Mouse (Mus musculus) adrenal gland (tissue): ENCODE measurements around the gene Actr1a.

ENCODE experiments used
- intact Hi-C: fragments of 180-260 bp; cut with DNase I; formaldehyde crosslinking; loops from one replicate; pipeline ENCODE4 v1.15.1; 2025

Gene Actr1a

DNA sequence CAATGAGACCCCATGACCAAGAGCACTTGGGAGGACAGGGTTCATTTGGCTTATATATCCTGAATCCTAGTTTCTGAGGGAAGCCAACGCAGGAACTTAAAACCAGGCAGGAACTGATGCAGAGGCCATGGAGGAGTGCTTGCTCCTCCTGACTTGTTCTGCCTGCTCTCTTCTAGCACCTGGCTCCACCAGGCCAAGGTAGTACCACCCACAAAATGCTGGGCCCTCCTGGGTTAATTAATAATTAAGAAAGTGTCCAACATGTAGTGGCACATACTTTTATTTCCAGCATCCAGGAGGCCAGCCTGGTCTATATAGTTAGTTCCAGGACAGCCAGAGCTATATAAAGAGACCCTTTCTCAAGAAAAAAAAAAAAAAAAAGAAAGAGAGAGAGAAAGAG lies 8.5 kb upstream of the Actr1a start:
- intact Hi-C loops = loop anchor here (10.0 kb wide), 1 partner anchor 131 kb away; no protein-coding TSS in a partner anchor

DNA sequence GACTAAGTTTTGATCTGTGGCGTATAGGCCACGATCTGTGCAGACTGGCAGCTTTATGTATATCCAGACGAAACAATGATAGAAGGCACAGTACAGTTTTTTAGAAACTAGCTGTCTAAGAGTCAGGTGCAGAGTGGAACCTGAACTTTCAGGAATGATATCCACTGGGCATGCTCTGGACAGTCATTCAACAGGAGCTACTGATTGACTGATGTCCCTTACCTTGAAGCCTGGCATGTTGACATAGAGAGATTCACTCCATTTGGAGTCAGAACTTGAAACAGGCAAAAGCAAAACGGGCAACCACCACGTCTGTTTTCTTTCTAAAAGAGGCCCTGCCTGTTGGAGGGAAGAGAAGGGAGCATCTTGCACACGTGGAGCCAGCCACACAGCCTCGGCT lies 5.0 kb upstream of the Actr1a start:
- intact Hi-C loops = loop anchor here (10.0 kb wide), 1 partner anchor 134 kb away; no protein-coding TSS in a partner anchor

DNA sequence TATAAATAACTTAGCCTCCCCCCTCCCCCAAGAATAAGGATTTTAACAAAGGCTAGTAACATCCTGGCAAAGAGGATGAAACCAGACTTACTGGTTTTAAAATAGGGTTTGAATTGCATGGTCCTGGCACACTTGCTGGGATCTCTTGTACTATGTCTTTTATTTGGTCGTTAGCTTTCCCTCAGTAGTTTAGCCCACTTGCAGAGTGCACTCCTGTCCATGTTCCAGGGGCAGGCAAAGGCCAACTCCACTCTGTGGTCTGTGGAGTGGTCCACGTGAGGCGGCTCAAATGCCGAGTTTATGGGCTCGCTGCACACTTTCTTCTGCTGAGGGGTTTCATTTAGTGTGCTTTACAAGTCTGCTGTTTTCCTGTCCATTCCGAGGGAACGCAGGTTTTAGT lies 4.3 kb upstream of the Actr1a start:
- intact Hi-C loops = loop anchor here (10.0 kb wide), 1 partner anchor 135 kb away; no protein-coding TSS in a partner anchor

DNA sequence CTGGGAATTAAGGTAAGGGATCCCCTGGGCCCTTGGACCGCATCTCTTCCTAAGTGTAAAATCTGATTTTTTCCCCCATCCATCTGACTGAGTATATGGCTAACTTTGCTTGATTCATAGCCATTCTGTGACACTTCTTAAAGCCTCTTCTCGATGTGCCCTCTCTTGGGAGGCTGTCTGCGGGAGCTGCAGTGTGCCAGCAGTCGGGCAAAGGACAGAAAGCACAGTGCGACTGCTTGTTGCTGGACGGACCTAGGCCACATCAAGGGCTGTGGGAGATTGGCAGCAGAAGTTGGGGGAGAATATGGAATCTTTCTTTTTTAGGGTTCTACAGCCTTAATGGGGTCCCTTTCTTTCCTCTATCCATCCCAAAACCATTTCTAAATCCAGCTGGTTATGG lies 3.8 kb upstream of the Actr1a start:
- intact Hi-C loops = no loop called here

DNA sequence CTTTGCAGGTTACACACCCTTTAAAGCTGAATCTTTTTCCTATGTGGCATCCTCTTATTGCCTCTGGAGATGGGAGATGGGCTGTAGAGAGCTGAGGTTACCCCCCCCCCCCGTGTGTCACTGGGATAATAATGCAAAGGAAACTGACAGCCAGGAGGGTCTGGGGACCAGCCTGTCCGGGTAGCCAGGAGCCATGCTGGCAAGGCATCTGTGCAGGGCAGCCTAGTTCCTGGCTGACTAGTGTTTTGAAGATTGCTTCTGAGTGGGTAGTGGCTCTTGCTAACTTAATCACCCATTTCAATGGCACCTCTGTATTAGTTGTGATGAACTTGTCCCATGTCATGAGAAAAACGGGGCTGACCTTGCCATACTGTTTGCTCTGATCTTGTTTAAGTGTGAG lies 2.9 kb upstream of the Actr1a start:
- intact Hi-C loops = no loop called here

DNA sequence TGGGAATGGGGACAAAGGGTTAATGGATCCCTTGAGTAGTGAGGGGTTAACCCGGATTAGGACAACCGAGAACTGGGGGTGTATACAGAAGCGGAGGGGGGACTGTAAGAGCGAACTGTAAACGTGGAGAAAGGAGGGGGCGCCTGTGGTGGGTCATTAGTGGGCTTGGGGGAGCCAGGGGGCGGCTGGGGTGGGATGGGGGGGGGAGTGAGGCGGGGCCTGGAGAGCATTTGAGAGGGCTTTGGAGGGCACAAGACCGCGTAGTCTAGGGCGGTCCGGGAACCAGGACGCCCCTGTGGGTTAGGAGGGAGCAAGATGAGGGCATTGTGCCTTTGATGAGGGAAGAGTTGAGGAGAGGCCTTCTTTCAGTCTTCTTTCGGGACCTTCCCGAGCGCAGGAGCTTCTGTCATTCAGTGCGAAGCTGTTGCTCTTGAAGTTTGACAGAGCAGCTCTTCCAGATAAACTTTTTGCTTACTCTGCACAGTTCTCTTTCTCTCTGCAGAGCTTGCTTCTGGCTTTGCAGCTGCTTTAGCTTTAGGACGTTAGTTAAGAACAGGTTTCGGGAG lies 2.0 kb upstream of the Actr1a start:
- intact Hi-C loops = loop anchor here (2.0 kb wide), 1 partner anchor 47 kb away; no protein-coding TSS in a partner anchor

DNA sequence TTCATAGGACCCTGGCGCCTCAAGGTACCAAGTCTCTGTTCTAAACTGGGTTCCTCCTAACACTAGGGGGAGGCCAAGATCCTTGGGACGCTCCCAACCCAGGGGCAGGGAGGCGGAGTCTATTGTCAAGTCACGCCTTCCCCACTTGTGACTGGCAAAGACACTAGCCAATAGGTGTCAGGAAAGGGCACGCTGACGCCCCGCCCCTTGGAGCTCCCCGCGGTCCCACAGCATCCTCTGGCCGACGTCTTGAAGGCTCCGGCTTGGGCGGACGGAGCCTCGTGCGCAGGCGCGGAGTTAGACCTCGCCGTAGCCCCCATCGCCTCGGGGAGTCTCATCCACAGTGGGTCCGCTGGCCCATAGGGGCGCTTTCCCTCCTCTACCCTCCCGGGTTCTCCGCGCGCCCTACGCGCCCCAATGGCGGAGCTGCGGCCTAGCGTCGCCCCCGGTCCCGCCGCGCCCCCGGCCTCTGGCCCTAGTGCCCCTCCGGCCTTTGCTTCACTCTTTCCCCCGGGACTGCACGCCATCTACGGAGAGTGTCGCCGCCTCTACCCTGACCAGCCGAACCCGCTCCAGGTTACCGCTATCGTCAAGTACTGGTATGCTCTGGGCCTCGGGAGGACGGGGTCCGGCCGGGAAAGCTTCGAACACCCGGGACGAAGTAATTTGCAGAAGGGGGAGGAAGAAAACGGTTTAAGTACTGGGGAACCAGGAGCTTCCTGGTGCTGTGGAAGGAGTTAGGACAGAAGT lies 1.3 kb upstream of the Actr1a start, which contains the start of gene Sufu:
Gene Sufu, plus strand, starts transcription at position 211 of the 750 bp plus-strand sequence.
- intact Hi-C loops = loop anchor here (2.0 kb wide), 1 partner anchor 48 kb away; no protein-coding TSS in a partner anchor

DNA sequence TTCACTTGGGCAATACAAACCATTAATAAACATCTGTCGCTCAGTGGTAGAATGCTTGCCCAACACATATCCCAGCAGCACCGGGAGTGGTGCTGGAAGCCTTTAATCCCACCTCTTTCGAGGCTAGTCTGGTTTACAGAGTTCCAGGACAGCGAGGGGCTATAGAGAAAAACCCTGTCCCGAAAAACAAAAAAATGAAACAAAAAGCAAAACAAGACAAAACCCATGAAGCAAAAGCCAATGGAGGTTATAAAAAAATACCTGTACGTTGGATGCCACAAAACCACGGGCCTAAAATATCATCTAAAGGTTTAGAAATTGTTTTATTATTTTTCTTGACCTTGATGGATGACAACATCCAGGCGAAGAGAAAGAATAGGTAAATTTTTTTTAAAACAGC lies 561 bp upstream of the Actr1a start:
- intact Hi-C loops = loop anchor here (2.0 kb wide), 1 partner anchor 49 kb away; no protein-coding TSS in a partner anchor

DNA sequence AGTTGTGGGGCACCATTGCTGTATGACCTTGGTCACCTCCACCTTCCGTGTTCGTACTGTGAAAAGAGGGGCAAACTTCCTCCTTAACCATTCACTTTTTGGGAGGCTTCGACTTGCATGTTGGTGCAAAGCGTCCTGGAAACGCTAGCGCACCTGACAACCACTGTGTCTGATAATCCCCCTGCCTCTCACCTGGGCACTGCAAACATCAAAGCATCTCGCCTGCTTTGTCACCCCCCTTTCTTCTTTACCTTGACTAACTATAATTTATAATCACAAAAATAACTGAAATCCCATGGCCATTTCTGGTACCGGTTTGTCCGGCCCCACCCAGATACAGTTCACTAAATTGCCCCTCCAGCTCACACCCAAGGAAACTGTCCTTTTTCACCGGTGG lies 838 bp downstream of the Actr1a start:
- intact Hi-C loops = no loop called here

DNA sequence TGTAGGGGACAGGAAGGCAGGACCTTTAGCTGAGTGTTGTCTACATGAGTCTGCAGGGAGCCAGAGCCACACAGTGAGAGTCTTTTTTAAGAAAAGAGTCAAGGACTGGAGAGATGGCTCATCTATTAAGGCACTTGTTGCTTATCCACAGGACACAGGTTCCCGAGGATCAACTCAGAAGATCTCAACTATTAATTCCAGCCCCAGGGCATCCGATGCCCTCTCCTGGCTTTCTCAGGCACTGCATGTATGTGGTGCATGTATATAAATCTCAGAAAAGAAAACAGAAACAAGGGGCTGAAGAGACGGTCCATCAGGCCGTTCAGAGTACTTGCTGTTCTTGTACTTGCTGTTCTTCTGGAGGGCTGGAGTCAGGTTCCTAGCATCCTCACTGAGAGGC lies 3.5 kb downstream of the Actr1a start:
- intact Hi-C loops = no loop called here

DNA sequence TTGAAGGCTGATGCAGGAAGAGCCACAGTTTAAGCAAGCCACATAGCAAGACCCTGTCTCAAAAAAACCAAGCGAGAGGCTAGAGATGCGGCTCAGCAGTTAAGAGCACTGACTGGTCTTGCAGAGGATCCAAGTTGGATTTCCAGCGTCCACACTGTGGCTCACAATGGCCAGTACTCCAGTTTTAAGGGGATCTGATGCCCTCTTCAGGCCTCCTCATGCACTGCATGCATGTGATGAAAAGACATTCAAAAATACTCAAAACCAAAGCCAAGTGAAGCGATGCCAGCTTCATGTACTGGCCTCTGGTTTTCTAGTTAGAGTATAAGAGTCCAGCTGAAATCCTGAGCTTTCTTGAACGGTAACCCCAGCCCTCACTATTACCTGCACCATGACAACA lies 5.7 kb downstream of the Actr1a start:
- intact Hi-C loops = no loop called here

DNA sequence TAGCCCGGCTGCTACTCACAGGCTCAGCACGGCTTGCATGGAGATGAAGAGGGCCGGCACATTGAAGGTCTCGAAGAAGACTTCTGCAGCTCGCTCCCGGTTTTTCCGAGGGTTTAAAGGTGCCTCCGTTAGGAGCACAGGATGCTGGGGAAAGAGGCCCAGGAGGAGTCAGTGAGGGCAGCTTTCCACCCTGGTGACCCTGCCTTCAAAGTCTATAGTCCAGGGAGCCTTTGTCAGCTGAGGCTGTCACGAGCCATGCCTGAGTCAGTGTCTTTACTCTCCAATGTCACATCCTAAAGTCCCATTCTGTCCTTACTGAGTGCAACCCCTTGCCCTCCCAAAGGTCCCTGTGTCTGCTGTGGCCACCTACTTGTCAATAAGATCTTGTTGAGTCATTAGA lies 13.3 kb downstream of the Actr1a start:
- intact Hi-C loops = loop anchor here (5.0 kb wide), 1 partner anchor 35 kb away; no protein-coding TSS in a partner anchor

DNA sequence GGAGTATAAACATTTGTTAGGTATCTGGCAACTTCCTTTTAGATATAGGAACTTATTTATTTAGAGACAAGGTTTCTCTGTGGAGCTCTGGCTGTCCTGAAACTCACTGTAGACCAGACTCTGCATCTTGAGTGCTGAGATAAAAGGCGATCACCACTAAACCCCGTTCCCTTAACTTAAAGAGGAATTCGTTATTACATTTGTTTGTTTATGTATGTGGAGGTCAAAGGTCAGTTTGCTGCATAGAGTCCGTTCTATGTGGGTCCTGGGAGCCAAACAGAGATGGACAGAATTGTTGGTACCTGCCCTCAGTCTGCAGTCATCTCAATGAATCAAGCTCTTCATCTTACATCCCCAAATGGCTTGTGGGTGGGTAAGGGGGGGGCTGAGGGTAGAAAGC lies 19.7 kb downstream of the Actr1a start:
- intact Hi-C loops = no loop called here

DNA sequence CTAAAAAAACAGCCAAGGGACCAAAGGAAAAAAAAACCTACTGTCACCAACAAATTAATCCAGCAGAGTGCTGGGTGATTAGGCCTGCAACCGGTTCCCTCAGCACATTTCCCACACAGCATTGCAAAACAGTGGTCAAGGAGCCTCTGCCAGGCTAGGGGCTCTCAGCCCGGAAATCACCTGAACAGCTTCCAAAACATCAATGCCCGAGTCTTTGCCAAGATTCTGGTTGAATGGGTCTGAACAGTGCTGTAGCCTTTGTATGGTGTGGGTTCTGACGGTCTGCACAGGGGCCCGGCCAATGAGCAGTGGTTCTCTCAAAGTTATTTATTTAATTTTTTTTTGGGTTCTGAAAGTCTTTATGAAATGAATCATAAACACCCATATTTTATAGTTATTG lies 20.1 kb downstream of the Actr1a start:
- intact Hi-C loops = no loop called here

DNA sequence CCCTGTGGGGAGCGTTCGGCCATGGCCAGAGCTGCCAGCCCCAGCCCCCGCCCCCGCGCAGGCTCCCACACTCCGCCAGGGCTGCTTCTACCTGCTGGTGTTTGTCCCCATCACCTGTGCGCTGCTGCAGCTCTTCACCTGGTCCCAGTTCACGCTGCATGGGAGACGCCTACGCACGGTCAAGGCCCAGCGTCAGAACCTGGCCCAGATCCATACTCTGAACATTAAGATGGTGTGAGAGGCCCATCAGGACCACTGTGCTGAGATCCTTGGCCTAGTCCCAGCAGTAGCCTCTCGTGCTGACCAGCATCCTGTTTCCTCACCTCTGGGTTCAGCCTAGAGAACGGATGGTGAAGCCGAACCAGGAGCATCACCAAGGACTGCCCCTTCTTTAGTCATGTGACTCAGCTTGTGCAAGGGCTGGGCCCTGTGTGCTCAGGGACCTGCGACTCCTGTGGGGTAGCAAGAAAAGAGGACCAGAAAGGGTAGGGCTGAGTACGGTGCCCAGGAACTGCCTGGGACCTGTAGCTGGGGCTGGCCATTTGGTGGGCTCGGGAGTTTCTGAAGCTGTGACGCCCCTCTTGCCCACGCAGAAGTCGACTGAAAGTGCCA lies 21.0 kb downstream of the Actr1a start:
- intact Hi-C loops = no loop called here

DNA sequence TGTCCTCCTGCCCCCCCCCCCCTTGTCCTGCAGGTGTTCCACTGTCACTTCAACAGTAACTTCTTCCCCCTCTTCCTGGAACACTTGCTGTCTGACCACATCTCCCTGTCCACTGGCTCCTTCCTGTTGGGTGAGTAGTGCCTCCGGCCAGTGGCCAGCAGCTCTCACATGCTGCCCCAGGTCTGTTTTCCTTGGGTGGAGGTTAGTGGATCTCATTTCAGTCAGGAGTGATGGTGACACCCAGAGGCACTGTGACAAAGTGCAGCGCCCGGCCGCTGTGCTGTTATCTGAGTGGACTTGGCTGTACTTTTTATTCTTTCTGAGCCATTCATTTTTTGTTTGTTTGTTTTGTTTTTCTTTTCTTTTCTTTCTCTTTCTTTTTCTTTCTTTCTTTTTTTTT lies 26.3 kb downstream of the Actr1a start:
- intact Hi-C loops = loop anchor here (1.0 to 5.0 kb wide), 2 partner anchors 37 to 65 kb away; partner anchors contain the start of gene Nfkb2

DNA sequence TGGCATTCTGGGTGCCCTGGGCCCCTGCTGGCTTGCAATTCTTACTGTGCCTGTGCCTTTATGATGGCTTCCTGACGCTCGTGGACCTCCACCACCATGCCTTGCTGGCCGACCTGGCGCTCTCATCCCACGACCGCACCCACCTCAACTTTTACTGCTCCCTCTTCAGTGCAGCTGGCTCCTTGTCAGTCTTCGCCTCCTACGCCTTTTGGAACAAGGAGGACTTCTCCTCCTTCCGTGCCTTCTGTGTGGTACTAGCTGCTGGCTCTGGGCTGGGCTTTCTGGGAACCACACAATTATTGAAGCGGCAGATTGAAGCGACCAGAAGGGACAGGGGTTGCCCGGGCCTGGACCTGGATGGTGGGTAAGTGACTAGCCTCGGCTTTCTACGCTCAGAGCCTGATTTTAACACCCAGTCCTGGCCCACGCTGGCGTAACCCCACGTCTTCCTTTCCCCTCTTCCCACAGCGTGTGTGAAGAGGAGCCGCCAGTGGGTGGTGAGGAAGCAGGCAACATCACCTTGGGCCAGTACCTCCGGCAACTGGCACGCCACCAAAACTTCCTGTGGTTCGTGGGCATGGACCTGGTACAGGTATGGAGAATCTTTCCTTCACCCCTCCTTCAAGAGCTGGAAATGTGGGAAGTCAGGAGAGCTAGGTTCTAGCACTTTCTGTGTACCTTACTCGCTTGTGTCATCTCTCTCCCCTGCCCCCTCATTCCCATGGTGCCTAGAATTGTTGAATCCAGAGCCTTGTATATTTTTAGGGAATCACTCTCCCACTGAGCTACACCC lies 27.6 kb downstream of the Actr1a start:
- intact Hi-C loops = loop anchor here (5.0 kb wide), 1 partner anchor 36 kb away; no protein-coding TSS in a partner anchor

DNA sequence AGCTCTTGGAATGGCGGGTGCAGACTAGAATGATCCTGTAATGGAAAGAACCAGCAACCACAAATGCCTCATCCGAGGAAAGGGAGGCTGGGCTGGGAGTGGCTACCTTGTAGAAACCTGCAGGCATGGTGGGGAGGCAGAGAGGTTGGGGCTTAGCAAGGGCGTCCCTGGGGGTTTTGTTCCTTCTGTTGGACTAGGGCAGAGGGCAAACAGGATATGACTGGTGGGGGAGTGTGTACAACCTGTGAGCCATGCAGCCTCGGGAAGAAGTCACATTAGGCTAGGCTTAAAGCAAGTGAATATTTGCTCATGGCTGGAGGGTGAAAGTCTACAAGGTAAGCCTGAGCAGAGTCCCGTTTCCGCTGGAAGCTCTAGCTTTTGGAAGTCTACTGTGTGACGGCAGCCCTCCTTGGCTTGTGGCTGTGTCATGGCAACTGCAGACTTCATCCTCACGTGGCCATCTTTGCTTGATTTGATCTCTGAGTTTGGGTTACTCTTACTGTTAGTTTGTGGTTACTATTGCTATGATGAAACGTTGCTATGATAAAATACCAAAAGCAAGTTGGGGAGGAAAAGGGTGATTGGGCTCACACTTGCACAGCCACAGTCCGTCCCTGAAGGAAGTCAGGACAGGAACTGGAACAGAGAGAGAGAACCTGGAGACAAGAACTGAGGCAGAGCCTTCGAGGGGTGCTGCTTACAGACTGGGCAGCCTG lies 32.1 kb downstream of the Actr1a start:
- intact Hi-C loops = no loop called here

DNA sequence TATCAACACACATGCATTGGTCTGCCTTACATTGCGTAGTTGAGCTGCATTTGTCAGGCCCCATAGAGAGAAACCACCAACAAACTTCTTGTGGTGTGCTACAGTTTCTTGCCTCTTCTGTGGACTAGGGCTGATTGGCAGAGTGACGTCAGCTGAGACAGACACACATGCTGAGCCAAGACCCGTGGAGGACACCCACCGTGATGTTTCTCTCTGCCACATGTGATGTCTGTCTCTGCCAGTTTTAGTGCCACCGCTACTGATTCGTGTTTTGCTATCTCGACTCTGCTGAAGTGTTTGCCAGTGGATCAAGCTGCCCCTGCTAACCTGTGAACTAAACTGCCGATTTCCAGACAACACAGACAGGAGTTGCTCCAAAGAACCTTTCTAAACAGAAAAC lies 33.4 kb downstream of the Actr1a start:
- intact Hi-C loops = no loop called here

DNA sequence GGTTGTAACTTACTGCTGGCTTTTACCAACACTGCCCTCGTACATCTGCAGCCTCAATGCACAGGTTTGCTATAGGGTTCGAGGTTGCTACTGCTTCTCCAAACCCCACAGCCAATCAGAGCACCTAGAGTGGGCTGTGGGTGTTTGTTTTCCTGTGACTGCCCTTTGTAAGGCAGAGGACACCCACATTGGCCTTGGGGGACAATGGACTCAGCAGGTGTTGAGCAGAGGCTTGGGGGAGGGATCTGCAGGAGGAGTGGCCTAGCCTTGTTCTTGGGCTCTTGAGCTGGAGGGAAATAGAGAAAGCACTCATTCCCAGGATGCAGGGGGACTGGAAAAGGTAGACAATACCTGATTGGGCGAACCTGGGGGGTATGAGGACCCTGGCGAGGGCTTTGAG lies 37.2 kb downstream of the Actr1a start:
- intact Hi-C loops = no loop called here
